Mouse (Mus musculus): Measurements from ENCODE around the gene Serpinb1b. TPM values are rescaled to one million over a fixed set of nuclear protein-coding genes. Genes with fewer than 3 reads are reported as not detected.

Gene Serpinb1b
- total and polyA plus RNA-seq, 3 experiments: not detected

DNA sequence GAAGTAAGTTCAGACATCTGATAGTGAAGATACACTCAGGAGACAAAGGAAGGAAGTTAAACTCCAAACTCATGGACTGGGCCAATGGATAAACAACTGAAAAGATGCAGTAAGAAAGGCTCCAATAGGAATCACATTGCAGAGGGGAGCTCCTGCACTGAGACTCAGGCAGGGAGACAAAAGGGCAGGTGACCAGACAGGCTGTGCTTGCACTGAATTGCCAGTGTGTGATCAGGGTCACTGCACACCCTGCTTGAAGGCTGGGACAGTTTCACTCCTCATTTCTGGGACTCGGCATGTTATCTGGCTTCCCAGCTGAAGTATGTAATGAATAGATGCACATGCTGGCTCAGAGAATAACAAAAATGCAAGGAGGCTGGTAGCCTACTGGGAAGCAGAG, 15.3 kb upstream of the Serpinb1b start:
- Histone ChIP-seq H3K9ac (ENCODE audit: control insufficient read depth, low read depth, low read length, poor library complexity, severe bottlenecking) (no peak overlapping the region), H3K27ac (ENCODE audit: control insufficient read depth, low read depth, low read length) (no peak overlapping the region), H3K27me3 (ENCODE audit: control insufficient read depth in 1 of 2, insufficient read depth in 2 of 2, low read length in 2 of 2) (no peaks in the 10 kb centered on the region; a peak in 2 of 4 replicates), H3K4me1 (ENCODE audit: control insufficient read depth in 1 of 2, insufficient read depth in 2 of 2, low read length in 2 of 2) (no peaks in the 10 kb centered on the region), H3K79me2 (ENCODE audit: control insufficient read depth, insufficient read depth, low read length, poor library complexity) (no peaks in the 10 kb centered on the region), H3K9me3 (replicated peaks; ENCODE audit: insufficient read depth, low read length) (no peaks in the 10 kb centered on the region), H3K36me3 (ENCODE audit: control insufficient read depth in 1 of 2, insufficient read depth in 2 of 2, low read length in 2 of 2) (no peaks in the 10 kb centered on the region), H3K4me3 (ENCODE audit: control insufficient read depth in 1 of 2, insufficient read depth in 1 of 2, low read depth in 2 of 2, low read length in 2 of 2) (no peak overlapping the region)
- no peak for DNase-seq (ENCODE audit: low read depth, low spot score)
- TF ChIP-seq ETS1 (IDR thresholded peaks at IDR 0.05; ENCODE audit: low read depth, low read length): no peak
- no peak for TF ChIP-seq TCF12 (IDR thresholded peaks at IDR 0.05; ENCODE audit: low read depth, low read length)
- TF ChIP-seq RCOR1 (IDR thresholded peaks at IDR 0.05; ENCODE audit: low read depth, low read length): no peak
- no peak for TF ChIP-seq ZC3H11A (IDR thresholded peaks at IDR 0.05; ENCODE audit: low read depth, low read length)
- TF ChIP-seq SIN3A (IDR thresholded peaks at IDR 0.05; ENCODE audit: low read length): no peak
- no peak for TF ChIP-seq USF2 (IDR thresholded peaks at IDR 0.05; ENCODE audit: borderline replicate concordance in 1 of 2, insufficient read depth in 1 of 2, low read depth in 1 of 2, low read length in 2 of 2)
- no peak for TF ChIP-seq EP300 (IDR thresholded peaks at IDR 0.05; ENCODE audit: low read depth in 1 of 2, low read length in 2 of 2)
- no peak for TF ChIP-seq MYC (IDR thresholded peaks at IDR 0.05; ENCODE audit: low read depth, low read length)
- no peak for TF ChIP-seq MYB (IDR thresholded peaks at IDR 0.05; ENCODE audit: low read depth, low read length)
- no peak for TF ChIP-seq NRF1 (IDR thresholded peaks at IDR 0.05; ENCODE audit: insufficient read depth, low read depth, low read length, poor library complexity, severe bottlenecking)
- no peak for TF ChIP-seq MAFK (IDR thresholded peaks at IDR 0.05; ENCODE audit: borderline replicate concordance, low read depth, low read length)
- no peak for TF ChIP-seq BHLHE40 (IDR thresholded peaks at IDR 0.05; ENCODE audit: borderline replicate concordance, low read depth, low read length)
- TF ChIP-seq GATA1 (IDR thresholded peaks at IDR 0.05; ENCODE audit: low read depth, low read length): no peak
- TF ChIP-seq ELF1 (IDR thresholded peaks at IDR 0.05; ENCODE audit: low read depth, low read length): no peak
- TF ChIP-seq ZKSCAN1 (IDR thresholded peaks at IDR 0.05; ENCODE audit: low read depth, low read length): no peak

DNA sequence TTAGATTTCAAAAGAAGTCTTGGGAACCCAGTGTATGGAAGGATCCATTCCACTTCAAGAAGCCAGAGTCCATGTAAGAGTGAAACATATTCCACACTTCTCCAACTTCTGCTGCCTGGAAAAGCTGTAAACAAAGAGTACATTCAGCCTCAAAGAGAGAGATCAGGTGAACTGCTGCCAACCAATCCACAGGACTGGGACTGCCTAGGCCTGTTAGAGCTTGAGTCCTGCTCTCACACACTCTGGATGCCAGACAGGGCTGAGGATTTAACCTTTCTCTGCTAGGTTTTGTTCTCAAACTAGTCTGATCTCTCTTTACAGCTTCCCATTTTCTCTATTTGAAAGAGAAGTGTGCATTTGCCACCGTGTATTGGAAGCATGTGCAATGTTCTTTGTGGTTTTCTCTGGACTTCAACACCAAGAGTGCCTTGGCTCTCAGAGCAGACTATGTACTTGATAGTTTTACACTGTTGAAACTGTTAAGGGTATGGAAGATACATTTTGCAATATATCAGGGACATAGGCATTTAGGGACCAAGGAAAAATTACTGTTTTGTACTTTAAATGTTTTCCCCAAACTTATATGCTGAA, 10.9 kb upstream of the Serpinb1b start:
- H3K27ac ChIP-seq (ENCODE audit: control insufficient read depth, low read depth, low read length): no peak overlapping the region
- H3K4me3 ChIP-seq (ENCODE audit: control insufficient read depth in 1 of 2, insufficient read depth in 1 of 2, low read depth in 2 of 2, low read length in 2 of 2): no peak overlapping the region
- H3K27me3 ChIP-seq (ENCODE audit: control insufficient read depth in 1 of 2, insufficient read depth in 2 of 2, low read length in 2 of 2): no peaks in the 10 kb centered on the region; a peak in 2 of 4 replicates
- H3K79me2 ChIP-seq (ENCODE audit: control insufficient read depth, insufficient read depth, low read length, poor library complexity): no peaks in the 10 kb centered on the region
- DNase-seq (ENCODE audit: low read depth, low spot score): no peak
- H3K9ac ChIP-seq (ENCODE audit: control insufficient read depth, low read depth, low read length, poor library complexity, severe bottlenecking): no peak overlapping the region
- H3K4me1 ChIP-seq (ENCODE audit: control insufficient read depth in 1 of 2, insufficient read depth in 2 of 2, low read length in 2 of 2): no peaks in the 10 kb centered on the region
- no peaks in the 10 kb centered on the region for H3K36me3 ChIP-seq (ENCODE audit: control insufficient read depth in 1 of 2, insufficient read depth in 2 of 2, low read length in 2 of 2)
- no peaks in the 10 kb centered on the region for H3K9me3 ChIP-seq (replicated peaks; ENCODE audit: insufficient read depth, low read length)
- no peak for TF ChIP-seq TCF12 (IDR thresholded peaks at IDR 0.05; ENCODE audit: low read depth, low read length)
- no peak for TF ChIP-seq MAX (IDR thresholded peaks at IDR 0.05; ENCODE audit: low read length)
- no peak for TF ChIP-seq MYC (IDR thresholded peaks at IDR 0.05; ENCODE audit: low read depth, low read length)
- TF ChIP-seq CHD1 (IDR thresholded peaks at IDR 0.05; ENCODE audit: low read depth, low read length): no peak
- no peak for TF ChIP-seq SMC3 (IDR thresholded peaks at IDR 0.05; ENCODE audit: low read depth, low read length)
- TF ChIP-seq MYB (IDR thresholded peaks at IDR 0.05; ENCODE audit: low read depth, low read length): no peak
- no peak for TF ChIP-seq POLR2AphosphoS2 (IDR thresholded peaks at IDR 0.05; ENCODE audit: low read length)
- no peak for TF ChIP-seq ETS1 (IDR thresholded peaks at IDR 0.05; ENCODE audit: low read depth, low read length)
- TF ChIP-seq USF1 (IDR thresholded peaks at IDR 0.05; ENCODE audit: low read depth, low read length): no peak
- no peak for TF ChIP-seq UBTF (IDR thresholded peaks at IDR 0.05; ENCODE audit: borderline replicate concordance, insufficient read depth, low read depth, low read length)
- no peak for TF ChIP-seq USF2 (IDR thresholded peaks at IDR 0.05; ENCODE audit: borderline replicate concordance in 1 of 2, insufficient read depth in 1 of 2, low read depth in 1 of 2, low read length in 2 of 2)
- TF ChIP-seq EP300 (IDR thresholded peaks at IDR 0.05; ENCODE audit: low read depth in 1 of 2, low read length in 2 of 2): no peak
- no peak for TF ChIP-seq GATA1 (IDR thresholded peaks at IDR 0.05; ENCODE audit: low read depth, low read length)
- TF ChIP-seq ZNF384 (IDR thresholded peaks at IDR 0.05; ENCODE audit: low read depth, low read length): no peak
- TF ChIP-seq CTCF (IDR thresholded peaks at IDR 0.05 in 2 of 3, conservative IDR thresholded peaks at IDR 0.05 in 1 of 3; ENCODE audit: control insufficient read depth in 1 of 3, insufficient read depth in 1 of 3, low read depth in 2 of 3, low read length in 3 of 3, poor library complexity in 1 of 3, severe bottlenecking in 1 of 3): no peak
- TF ChIP-seq MAZ (IDR thresholded peaks at IDR 0.05; ENCODE audit: low read depth, low read length): no peak
- TF ChIP-seq MEF2A (IDR thresholded peaks at IDR 0.05; ENCODE audit: extremely low read depth, insufficient replicate concordance, low read depth, low read length, poor library complexity, severe bottlenecking): no peak
- no peak for TF ChIP-seq JUND (IDR thresholded peaks at IDR 0.05; ENCODE audit: low read depth, low read length)
- TF ChIP-seq SIN3A (IDR thresholded peaks at IDR 0.05; ENCODE audit: low read length): no peak

All from MEL (cell line).